Mouse (Mus musculus) erythroblast, embryonic 14.5 days (primary cell): ENCODE results near the gene Wwc1. TPM values are rescaled to one million over a fixed set of nuclear protein-coding genes. Genes with fewer than 3 reads are reported as not detected.

Source experiments
- H3K27me3 ChIP-seq: 2 replicates; pipeline ENCODE4 v1.6.1; 2012; ENCODE audit warnings: inconsistent platforms; ENCODE audit not compliant: control insufficient read depth
- H3K36me3 ChIP-seq: 2 replicates; pipeline ENCODE4 v1.6.1; 2012; ENCODE audit warnings: mild to moderate bottlenecking, inconsistent platforms; ENCODE audit not compliant: control insufficient read depth
- H3K4me1 ChIP-seq: 2 replicates; pipeline ENCODE4 v1.6.1; 2012; ENCODE audit warnings: inconsistent platforms; ENCODE audit not compliant: control insufficient read depth
- H3K4me3 ChIP-seq: replicated peaks from 2 replicates; pipeline ENCODE3; 2012; ENCODE audit warnings: moderate library complexity, mild to moderate bottlenecking, inconsistent platforms
- H3K9me3 ChIP-seq: 2 replicates; pipeline ENCODE4 v1.6.1; 2012; ENCODE audit warnings: low read length, inconsistent platforms, mixed read lengths; ENCODE audit not compliant: control insufficient read depth
- GATA1 ChIP-seq: IDR thresholded peaks from 2 replicates; pipeline ENCODE4 v1.6.1; 2012; ENCODE audit warnings: low read length, inconsistent platforms, mixed read lengths
- TAL1 ChIP-seq: IDR thresholded peaks from 3 replicates; pipeline ENCODE4 v1.6.1; 2012; ENCODE audit warnings: low read length, inconsistent platforms, mixed read lengths
- polyA plus RNA-seq: library from polyadenylated mRNA; stranded (reverse); fragments of >175 nt; gene quantifications from 2 replicates; pipeline ENCODE4 v1.2.3, GENCODE M21; 2012

Wwc1 gene
- 0.02 TPM in 1 of 2 replicates, not detected in the other for polyA plus RNA-seq

GRCm38 (mm10) chr11:35980411-35980917 is at the start of gene Wwc1:
Wwc1 (minus strand) TSS chr11:35980527.
- H3K27me3 ChIP-seq, result peaks cover 48% of the 10 kb centered on the region
- peak within 1 kb of the TSS; percentile 55 for H3K4me3 ChIP-seq
- H3K9me3 ChIP-seq, result no peaks in the 10 kb centered on the region
- TF ChIP-seq TAL1, result no peak
- no peak for TF ChIP-seq GATA1
- no peaks in the 10 kb centered on the region for H3K36me3 ChIP-seq
- no peaks in the 10 kb centered on the region for H3K4me1 ChIP-seq

DNA sequence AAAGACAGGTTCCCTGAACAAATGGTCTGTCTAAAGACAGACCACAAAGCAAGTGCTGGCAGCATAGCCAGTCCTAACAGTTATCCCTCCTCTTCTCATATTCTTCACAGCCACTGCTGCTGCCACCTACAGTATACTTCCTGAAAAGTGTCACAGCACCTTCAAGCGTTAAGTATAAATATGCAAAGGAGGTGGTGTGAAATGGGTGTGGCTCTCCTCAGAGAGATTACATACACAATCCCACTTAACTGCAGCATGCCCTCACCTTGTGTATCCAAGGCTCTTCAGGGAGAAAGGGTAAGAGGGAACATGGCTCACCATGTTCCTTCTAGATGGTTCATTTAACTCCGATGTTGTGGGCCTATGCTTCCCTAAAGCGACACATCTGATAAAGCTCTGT is 39.7 kb upstream of the Wwc1 start:
- no peaks in the 10 kb centered on the region; the same call in 1 of the 2 replicates for H3K9me3 ChIP-seq
- H3K36me3 ChIP-seq, result no peaks in the 10 kb centered on the region
- no peaks in the 10 kb centered on the region for H3K4me1 ChIP-seq
- TF ChIP-seq TAL1 (no peak), GATA1 (no peak)
- H3K27me3 ChIP-seq, result no peaks in the 10 kb centered on the region
- no peak overlapping the region for H3K4me3 ChIP-seq

GRCm38 (mm10) chr11:36013179-36013578 is 32.9 kb upstream of the Wwc1 start:
- TF ChIP-seq GATA1, result no peak
- TF ChIP-seq TAL1, result no peak
- H3K36me3 ChIP-seq, result no peaks in the 10 kb centered on the region
- H3K4me1 ChIP-seq, result no peaks in the 10 kb centered on the region
- H3K4me3 ChIP-seq, result no peak overlapping the region
- H3K27me3 ChIP-seq, result no peaks in the 10 kb centered on the region
- H3K9me3 ChIP-seq, result no peaks in the 10 kb centered on the region; the same call in 1 of the 2 replicates

GRCm38 (mm10) chr11:36009281-36010208 is 29.2 kb upstream of the Wwc1 start:
- H3K4me1 ChIP-seq, result no peaks in the 10 kb centered on the region
- H3K27me3 ChIP-seq, result no peaks in the 10 kb centered on the region
- H3K4me3 ChIP-seq, result no peak overlapping the region
- H3K36me3 ChIP-seq, result no peaks in the 10 kb centered on the region
- H3K9me3 ChIP-seq, result no peaks in the 10 kb centered on the region; the same call in 1 of the 2 replicates
- TF ChIP-seq TAL1, result no peak
- no peak for TF ChIP-seq GATA1

DNA sequence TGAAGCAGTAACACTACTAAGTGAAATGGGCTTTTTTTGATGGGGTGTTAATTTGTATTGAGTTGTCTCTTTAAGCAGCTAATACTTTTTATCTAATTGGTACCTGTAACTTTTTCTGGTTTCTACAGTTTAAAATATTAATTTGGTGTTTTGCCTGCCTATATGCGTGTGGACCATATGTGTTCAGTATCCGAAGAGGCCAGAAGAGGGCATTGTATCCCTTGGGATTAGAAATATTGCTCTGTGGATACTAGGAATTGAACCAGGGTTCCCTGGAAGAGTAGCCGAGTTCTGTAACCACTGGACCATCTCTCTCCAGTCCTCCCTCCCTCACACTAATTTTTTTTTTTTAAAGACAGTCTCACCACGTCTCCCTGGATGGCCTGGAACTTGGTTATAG is 22.6 kb upstream of the Wwc1 start:
- H3K36me3 ChIP-seq, result no peaks in the 10 kb centered on the region
- H3K4me3 ChIP-seq, result no peak overlapping the region
- no peak for TF ChIP-seq GATA1
- TF ChIP-seq TAL1, result no peak
- no peaks in the 10 kb centered on the region for H3K9me3 ChIP-seq
- peaks cover 23% of the 10 kb centered on the region for H3K4me1 ChIP-seq
- H3K27me3 ChIP-seq, result peaks cover 10% of the 10 kb centered on the region

DNA sequence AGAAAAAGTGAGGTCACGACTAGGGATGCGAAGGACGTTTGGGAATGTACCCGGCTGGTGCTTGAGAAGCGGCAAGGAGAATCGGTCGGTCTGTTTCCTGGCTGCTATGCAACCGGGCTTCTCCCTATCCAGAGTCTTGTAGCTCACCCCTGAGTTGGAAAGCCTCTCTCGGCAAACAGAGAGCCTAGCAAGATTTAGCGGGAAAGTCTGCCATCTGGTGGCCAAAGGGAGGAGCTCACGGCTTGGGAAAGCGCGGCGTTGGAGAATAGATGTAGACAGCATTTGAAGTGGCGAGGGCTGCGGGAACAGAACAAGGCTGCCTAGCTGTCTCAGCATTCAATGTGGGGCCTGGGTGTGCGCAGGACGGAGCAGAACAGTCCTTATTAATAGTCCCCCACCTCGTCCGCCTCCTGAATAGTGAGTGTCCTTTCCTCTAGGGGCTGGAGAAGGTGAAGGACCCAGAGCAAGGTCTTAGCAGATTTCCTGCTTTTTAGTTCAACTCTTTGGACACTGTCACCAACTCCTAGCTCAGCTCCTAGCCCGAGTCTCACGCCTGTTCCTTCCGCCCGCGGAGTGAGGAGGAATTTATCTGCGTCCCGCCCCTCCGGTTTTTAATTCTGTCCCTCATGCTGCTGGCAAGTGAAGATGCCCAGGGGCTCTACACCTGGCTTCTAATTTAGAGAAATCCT is 21.1 kb upstream of the Wwc1 start:
- TF ChIP-seq TAL1 (no peak), GATA1 (no peak)
- no peaks in the 10 kb centered on the region for H3K36me3 ChIP-seq
- H3K4me3 ChIP-seq, result peak overlapping the region; percentile 46
- H3K4me1 ChIP-seq, result peaks cover 23% of the 10 kb centered on the region
- H3K27me3 ChIP-seq, result peaks cover 10% of the 10 kb centered on the region
- H3K9me3 ChIP-seq, result no peaks in the 10 kb centered on the region

DNA sequence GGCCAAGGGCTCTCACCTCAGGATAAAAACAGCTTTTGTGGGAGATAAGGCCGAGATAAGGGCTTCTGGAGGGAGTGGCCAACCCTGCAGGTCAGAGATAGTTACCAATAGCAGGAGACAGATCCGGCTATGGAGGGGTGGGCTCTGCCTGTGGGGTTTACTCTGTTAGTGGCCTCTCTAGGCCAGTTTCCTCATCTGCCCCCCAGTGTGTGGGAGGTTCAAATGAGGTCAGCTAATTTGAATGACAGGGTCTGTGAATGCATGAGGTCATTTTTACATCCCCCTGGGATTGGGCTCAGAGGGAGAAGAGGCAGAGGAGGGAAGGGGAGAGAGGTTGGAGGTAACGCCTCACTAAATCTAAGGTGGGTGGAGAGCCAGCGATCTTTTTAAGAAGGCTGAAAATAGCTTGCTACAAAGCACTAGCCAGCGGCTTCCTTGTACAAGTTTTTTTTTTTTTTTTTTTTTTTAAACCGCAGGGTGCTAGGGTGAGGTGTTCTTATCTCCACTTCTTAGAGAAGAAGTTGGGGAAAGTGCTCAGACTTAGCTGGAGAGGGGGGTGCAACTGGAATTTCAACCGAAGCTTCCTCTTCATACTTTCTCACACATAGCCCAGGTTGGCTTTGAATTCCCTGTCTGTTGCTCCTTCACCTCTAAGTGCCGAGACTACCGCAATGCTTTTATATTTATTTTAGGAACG is 20.4 kb upstream of the Wwc1 start:
- Histone ChIP-seq H3K36me3 (no peaks in the 10 kb centered on the region), H3K4me3 (peak overlapping the region; percentile 46), H3K9me3 (no peaks in the 10 kb centered on the region), H3K4me1 (peaks cover 23% of the 10 kb centered on the region), H3K27me3 (peaks cover 10% of the 10 kb centered on the region)
- TF ChIP-seq GATA1, result no peak
- TF ChIP-seq TAL1, result no peak

DNA sequence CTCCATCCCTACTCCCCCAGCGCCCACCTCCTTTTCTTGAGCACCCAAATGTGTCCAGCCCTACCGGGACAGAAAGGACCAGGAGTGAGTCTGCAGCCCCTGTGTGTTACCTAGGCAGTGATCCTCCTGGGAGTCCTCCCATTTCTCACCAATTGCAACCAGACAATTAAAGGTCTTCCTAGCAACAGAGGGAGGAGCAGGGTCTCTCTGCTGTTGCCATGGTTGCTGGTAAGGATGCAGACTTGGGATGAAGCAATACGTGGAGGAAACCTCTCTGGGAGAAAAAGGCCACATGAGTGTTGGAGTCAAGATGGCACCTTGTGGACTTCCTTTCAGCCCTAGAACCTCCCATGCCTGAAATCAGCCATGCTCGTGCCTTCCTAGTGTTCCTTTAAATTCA is 19.7 kb upstream of the Wwc1 start:
- Histone ChIP-seq H3K9me3 (no peaks in the 10 kb centered on the region), H3K27me3 (peaks cover 10% of the 10 kb centered on the region), H3K4me1 (peaks cover 23% of the 10 kb centered on the region), H3K4me3 (no peak overlapping the region), H3K36me3 (no peaks in the 10 kb centered on the region)
- no peak for TF ChIP-seq GATA1
- no peak for TF ChIP-seq TAL1
